Mouse (Mus musculus) thymus, postnatal 10 days (tissue): ENCODE measurements around the gene B130006D01Rik.
"Not testable (repeated sequence)": the region's sequence is repeated elsewhere in the genome, so short reads cannot be mapped to it uniquely, and the experiment has no call there.

ENCODE experiments used
- DNase-seq, 2 experiments: peaks; one replicate each; pipeline ENCODE4 v3.0.0; 2021; ENCODE audit warnings: low spot score in 2 of 2

Gene B130006D01Rik

GRCm38 (mm10) chr11:95713225-95713810, 10.1 kb upstream of the B130006D01Rik start:
- peak; percentile 67 to 68 for DNase-seq

- peak; percentile 13 to 26 for DNase-seq
Measured at GRCm38 (mm10) chr11:95713811-95714241, 9.6 kb upstream of the B130006D01Rik start.

- peak; percentile 25 to 32 for DNase-seq
Measured at GRCm38 (mm10) chr11:95714411-95714810, 9.0 kb upstream of the B130006D01Rik start.

GRCm38 (mm10) chr11:95716136-95716535, 7.3 kb upstream of the B130006D01Rik start:
- no peak for DNase-seq

- DNase-seq: no peak
Measured at GRCm38 (mm10) chr11:95719356-95719755, 4.0 kb upstream of the B130006D01Rik start.

- DNase-seq: no peak
Measured at GRCm38 (mm10) chr11:95724466-95724865, 1.1 kb downstream of the B130006D01Rik start.

GRCm38 (mm10) chr11:95726156-95726555, 2.8 kb downstream of the B130006D01Rik start:
- DNase-seq: no peak

GRCm38 (mm10) chr11:95727947-95728346, 4.6 kb downstream of the B130006D01Rik start:
- no peak for DNase-seq

GRCm38 (mm10) chr11:95728916-95729907, 5.8 kb downstream of the B130006D01Rik start:
- no peak for DNase-seq

- DNase-seq: no peak
Measured at GRCm38 (mm10) chr11:95734485-95734884, 11.1 kb downstream of the B130006D01Rik start.

- no peak for DNase-seq
Measured at GRCm38 (mm10) chr11:95737811-95738210, 14.4 kb downstream of the B130006D01Rik start.

- DNase-seq: no peak
Measured at GRCm38 (mm10) chr11:95744521-95744920, 21.1 kb downstream of the B130006D01Rik start.

GRCm38 (mm10) chr11:95746821-95747220, 23.4 kb downstream of the B130006D01Rik start:
- no peak for DNase-seq

GRCm38 (mm10) chr11:95748331-95748730, 24.9 kb downstream of the B130006D01Rik start:
- no peak for DNase-seq

- no peak for DNase-seq
Measured at GRCm38 (mm10) chr11:95749619-95750018, 26.2 kb downstream of the B130006D01Rik start.

GRCm38 (mm10) chr11:95750995-95751394, 27.6 kb downstream of the B130006D01Rik start:
- DNase-seq: peak; percentile 39 to 84

- DNase-seq: not testable (repeated sequence)
Measured at GRCm38 (mm10) chr11:95755137-95755536, 31.8 kb downstream of the B130006D01Rik start.

- no peak for DNase-seq
Measured at GRCm38 (mm10) chr11:95760521-95760920, 37.1 kb downstream of the B130006D01Rik start.

GRCm38 (mm10) chr11:95762996-95763395, 39.6 kb downstream of the B130006D01Rik start:
- no peak for DNase-seq

GRCm38 (mm10) chr11:95764806-95765205, 41.4 kb downstream of the B130006D01Rik start:
- no peak for DNase-seq

- DNase-seq: no peak
Measured at GRCm38 (mm10) chr11:95765334-95765733, 41.9 kb downstream of the B130006D01Rik start.

- DNase-seq: no peak
Measured at GRCm38 (mm10) chr11:95768244-95768643, 44.9 kb downstream of the B130006D01Rik start.

GRCm38 (mm10) chr11:95769208-95769607, 45.8 kb downstream of the B130006D01Rik start:
- DNase-seq: no peak
